Mouse (Mus musculus): Measurements from ENCODE around the gene Gm20521. TPM values are rescaled to one million over a fixed set of nuclear protein-coding genes. Genes with fewer than 3 reads are reported as not detected.
"Not testable (repeated sequence)": the region's sequence is repeated elsewhere in the genome, so short reads cannot be mapped to it uniquely, and the experiment has no call there.

Gm20521 gene
- polyA plus RNA-seq, 3 experiments from 2014 or later: 1.6 TPM; not detected in 2

DNA sequence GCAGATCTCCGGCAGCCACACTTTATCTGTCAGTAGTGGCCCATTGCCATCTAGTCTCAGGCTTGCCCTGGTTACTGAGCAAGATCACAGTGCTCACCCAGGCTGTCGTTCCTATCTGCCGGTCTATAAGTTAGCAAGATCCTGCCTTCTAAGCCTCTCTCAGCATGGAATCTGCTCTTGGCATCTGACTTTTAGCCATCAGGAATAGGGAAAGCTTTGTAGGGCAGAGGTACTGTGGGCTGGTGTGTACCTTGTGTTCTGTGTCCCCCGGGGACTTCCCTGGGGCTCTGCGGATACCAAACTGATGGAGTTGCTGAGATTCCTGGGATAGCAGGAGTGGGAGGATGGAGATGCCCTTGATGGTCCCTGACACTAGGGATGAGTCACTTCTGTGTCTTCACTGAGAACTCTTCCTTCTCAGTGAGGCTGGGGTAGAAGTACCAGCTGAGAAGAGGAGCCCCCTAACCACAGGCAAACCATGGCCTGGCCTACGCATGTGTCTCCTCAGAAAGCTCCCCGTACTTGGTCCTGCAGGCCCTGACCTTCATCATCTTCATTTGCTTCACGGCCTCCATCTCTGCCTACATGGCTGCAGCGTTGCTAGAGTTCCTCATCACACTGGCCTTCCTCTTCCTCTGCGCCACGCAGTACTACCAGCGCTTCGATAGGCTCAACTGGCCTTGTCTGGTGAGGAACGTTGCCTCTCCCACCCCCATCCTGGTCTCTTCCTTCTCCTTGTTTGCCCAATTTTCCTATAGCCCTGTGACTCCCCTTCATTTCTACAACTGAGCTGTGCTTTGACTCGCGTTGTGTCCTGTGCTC, 54.3 kb downstream of the Gm20521 start:
- ATAC-seq: no peak

DNA sequence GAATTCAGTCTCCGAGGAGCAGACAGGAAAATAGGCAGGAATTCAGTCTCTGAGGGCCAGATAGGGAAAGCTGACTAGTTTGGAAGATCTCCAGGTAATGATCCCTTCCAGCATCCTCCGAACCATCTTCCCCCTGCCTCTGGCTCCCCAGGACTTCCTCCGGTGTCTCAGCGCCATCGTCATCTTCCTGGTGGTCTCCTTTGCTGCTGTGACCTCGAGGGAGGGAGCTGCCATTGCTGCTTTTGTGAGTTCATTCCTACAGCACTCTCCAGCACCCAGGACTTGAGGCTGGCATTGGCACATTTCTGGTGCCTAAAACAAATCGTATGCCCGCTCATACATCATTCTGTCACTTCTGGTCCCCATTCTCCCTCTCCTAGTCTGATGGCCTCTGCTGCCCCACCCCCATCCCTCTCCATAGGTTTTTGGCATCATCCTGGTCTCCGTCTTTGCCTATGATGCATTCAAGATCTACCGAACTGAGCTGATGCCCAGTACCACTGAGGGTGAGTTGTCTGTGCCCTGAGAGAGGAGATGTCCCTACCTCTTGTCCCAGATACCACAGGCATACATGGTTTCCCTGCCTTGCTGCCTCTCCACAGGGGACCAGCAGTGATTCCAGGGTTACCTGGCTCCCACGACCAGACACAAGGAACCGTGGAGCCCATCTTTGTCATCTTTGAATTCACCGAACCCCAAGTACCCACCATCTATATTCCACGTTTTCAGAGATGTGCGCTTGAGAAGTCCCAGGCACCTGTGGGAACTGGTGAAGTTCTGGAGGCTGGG, 55.4 kb downstream of the Gm20521 start:
- ATAC-seq: no peak

DNA sequence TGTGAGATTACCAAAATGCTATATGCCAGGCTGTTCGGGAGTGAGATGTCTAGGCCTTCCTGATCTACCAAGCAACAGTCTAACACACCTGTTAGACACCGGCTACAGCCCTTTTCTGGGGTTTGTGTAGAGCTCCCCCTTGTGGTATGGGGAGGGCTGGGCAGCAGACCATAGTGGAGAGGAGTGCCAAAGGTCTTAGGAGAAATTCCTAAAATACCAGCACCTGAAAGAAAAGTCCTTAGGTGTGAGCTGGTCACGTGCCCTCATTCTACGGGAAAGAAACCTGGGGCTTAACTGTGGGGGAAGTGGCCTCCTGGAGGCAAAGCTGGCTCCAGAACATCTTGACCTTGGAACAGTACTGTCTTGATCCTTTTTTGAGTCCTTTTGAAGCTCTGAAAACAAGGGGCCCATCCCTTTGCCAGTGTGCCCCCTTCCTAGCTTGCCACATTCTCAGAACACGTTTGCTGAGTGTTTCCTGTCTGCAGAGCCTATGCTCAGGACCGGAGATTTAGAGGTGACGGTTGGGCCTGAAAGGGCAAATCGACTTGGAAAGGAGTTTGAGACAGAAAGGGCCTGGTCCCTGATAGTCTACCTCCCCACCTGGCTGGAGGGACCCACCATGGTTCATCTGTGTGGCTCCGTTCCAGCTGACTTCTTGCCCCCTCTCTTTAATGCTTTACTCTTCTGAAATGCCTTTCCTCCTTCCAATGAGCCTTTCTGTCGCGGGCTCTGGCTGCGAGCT, 56.4 kb downstream of the Gm20521 start:
- no peak for ATAC-seq

DNA sequence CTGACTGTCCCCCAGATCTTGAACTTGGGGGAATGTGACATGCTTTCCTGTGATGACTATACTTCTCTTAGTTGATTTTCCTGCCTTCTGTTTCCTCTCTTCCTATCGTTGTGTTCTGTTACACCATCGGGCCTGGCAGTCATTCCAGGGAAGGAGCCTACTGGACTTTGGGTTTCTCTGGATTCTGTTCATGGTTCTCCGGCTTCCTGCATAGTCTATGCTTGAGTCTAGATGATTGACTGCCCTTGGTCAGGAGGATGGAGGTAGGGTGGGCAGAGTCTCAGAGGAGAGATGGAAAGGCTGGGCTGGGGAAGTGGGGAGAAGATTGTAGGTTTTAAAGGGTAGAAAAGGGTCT, 56.9 kb downstream of the Gm20521 start:
- no peak for ATAC-seq

DNA sequence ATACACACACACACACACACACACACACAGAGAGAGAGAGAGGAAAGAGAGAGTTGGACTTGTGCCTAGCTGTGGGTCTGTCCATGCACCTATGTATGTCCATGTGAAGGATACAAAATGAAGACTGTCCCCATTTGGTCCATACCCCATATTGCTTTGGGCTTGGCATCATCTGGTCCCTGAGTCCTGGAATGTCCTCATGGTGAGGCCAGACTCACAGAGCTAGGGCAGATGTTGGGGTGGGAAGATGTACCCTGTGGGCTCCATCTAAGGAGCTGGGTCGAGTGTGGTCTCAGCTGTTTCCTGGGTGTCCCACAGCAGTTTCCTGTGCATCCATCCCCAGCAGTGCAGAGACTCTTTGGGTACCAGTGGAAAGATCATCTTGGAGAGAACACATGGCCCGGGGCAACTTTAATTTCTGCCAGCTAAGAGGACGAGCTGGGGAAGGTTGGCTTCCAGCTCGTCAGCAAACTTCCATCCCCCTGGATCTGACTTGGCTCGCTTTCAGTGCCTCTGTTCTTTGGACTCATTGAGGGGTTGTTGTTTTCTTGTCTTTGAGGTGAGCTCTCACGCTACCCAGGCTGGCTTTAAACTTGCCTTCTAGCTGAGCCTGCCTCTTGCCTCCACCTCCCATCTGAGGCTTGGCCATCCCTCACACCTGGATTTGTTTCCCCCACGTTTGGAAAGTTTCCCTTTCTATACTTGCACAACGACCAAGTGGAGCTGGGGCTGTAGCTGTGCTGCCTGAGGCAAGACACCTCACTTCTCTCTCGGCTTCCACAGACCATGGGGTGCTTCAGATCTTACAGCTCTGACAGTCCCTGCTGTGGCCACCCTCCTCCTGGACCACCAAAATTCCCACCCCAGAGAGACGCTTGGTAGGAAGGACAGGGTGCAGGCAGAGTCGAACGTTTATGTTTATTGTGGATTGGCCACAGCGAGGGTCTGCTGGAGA, 58.1 kb downstream of the Gm20521 start:
- ATAC-seq: no peak

DNA sequence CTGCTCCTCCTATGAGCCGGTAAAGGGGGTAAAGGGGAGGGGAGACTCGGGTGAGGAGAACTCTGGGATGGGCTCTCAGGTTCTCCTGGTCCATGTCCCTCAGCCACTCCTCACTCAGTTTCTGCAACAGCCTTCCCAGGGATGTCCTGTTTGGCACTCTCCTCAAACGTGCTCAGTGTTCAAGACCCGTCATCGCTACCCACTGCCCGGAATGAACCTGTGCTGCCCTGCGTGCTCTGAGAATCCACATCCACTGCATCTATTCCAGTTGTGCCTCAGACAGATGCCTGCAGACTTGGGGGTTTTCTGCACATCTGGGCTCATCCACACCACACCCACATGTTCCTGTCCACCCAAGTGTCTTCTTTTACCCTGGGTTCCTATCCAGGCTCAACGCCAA, 59.2 kb downstream of the Gm20521 start:
- ATAC-seq: no peak

DNA sequence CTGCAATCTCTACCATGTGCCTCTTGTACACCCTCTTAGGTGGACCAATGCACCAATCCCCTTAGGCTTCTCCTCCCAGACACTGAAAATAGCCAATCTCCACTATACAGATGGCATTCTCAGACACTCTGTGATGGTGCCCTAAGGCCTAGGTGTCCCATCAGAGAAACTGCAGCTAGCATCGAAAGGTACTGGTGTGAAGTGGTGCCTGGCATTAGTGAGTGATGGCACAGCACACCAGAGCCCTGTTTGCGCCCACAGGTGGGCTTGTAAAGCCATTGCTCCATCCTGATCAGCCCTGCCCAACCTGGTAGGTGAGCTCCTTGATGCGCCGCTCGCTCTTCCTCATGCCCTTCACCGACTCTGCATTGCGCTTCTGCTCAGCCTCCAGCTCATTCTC, 60.7 kb downstream of the Gm20521 start:
- ATAC-seq: no peak

DNA sequence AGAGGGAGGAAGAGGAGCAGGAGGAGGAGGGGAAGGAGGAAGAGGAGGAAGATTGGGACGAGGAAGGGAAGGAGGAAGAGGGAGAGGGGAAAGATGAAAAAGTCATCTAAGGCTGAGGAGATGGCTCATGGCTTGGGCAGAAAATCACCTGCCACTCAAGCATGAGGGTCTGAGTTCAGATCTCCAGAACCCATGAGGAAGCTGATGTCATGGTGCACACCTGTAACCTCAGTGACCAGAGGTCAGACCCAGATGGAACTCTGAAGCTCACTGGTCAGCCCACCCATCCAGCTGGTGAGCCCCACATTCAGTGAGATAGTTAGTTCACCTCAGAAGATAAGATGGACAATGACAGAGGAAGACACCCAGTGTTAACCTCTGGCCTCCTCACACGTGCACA, 61.7 kb downstream of the Gm20521 start:
- no peak for ATAC-seq

DNA sequence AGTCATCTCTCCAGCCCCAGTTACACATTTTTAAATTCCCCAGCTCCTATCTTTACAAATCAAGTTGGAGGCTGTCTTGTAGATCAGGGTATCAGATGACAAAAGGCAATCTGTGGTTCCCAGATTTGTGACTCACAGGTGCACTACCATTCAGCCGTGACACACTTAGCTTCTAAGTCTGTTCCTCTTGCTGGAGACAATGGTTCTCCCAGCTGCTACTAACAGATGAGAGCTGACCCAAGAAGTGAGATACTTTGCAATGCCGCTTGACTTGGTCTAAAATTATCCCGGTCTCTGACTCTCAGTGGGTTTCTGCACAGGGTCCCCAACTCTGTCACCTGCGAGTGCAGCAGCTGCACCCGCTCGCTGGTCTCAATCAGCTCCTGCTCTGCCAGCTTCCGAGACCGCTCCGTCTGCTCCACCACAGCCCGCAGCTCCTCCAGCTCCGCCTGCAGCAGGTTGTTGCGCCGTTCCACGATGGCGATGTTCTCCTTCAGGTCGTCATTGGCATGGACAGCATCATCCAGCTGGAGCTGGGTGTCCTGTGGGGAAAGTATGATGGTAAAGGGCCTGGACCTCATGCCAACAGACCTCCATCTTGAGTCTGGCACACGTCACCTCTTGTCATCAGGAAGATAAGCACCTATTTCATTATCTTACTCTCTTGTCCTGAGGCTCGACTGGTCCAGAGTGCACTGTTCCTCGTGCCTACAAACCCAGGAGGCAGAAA, 62.9 kb downstream of the Gm20521 start:
- ATAC-seq: no peak

DNA sequence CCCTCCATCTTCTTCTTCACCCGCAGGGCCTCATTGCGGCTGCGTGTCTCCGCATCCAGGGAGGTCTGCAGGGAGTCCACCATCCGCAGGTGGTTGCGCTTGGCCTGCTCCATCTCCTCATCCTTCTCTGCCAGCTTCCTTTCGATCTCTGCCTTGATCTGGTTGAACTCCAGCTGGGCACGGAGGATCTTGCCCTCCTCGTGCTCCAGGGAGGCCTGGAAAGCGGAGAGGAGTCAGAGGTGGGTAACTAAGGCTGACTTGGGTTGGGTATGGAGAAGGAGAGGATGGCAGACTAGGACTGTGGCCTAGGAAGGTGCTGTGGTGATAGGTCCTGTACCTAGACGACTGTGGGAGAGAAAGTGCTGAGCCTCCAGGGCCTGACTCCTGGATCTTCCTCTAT, 63.8 kb downstream of the Gm20521 start:
- not testable (repeated sequence) for ATAC-seq

Other genes with a start within 250 kb of the Gm20521 start
- gene Gm17606, start 242.5 kb upstream of the Gm20521 start, polyA plus RNA-seq (2017; shearing (Covaris generic)): not detected
- gene Cdh24, start 242.1 kb upstream of the Gm20521 start, polyA plus RNA-seq (2017; shearing (Covaris generic)): under 1 TPM; 0.12 to 0.42 (median 0.15) TPM
- gene 1700123O20Rik, start 197.2 kb upstream of the Gm20521 start, polyA plus RNA-seq (2017; shearing (Covaris generic)): 10 to 100 TPM; 87.2 to 94.2 (median 92.9) TPM
- 100 to 1,000 TPM; 108 to 175 (median 154) TPM for gene Acin1, start 196.5 kb upstream of the Gm20521 start, polyA plus RNA-seq (2017; shearing (Covaris generic))
- gene Gm29776, start 184.6 kb upstream of the Gm20521 start, polyA plus RNA-seq (2017; shearing (Covaris generic)): under 1 TPM in 2 of 3 experiments, not detected in 1; 0.28 to 0.40 TPM
- not detected for gene Cebpe, start 171.3 kb upstream of the Gm20521 start, polyA plus RNA-seq (2017; shearing (Covaris generic))
- under 1 TPM in 2 of 3 experiments, not detected in 1; 0.20 to 0.29 TPM for gene Slc7a8, start 101.5 kb upstream of the Gm20521 start, polyA plus RNA-seq (2017; shearing (Covaris generic))
- gene Rnf212b, start 69.3 kb upstream of the Gm20521 start, polyA plus RNA-seq (2017; shearing (Covaris generic)): not detected
- gene Homez, start 12.5 kb upstream of the Gm20521 start, polyA plus RNA-seq (2017; shearing (Covaris generic)): 1 to 10 TPM; 2.1 to 8.4 (median 7.9) TPM
- 1 to 10 TPM in 2 of 3 experiments, not detected in 1; 2.4 to 4.1 TPM for gene Ppp1r3e, start 5.9 kb upstream of the Gm20521 start, polyA plus RNA-seq (2017; shearing (Covaris generic))
- gene Bcl2l2, start 64 bp upstream of the Gm20521 start, polyA plus RNA-seq (2017; shearing (Covaris generic)): 1 to 10 TPM; 1.3 to 2.1 (median 1.7) TPM
- 10 to 100 TPM; 18.6 to 36.8 (median 22.6) TPM for gene Pabpn1, start 9.1 kb downstream of the Gm20521 start, polyA plus RNA-seq (2017; shearing (Covaris generic))
- gene Slc22a17, start 29.7 kb downstream of the Gm20521 start, polyA plus RNA-seq (2017; shearing (Covaris generic)): 1 to 10 TPM in 2 of 3 experiments, under 1 TPM in 1; 0.25 to 1.6 (median 1.4) TPM
- not detected for gene Efs, start 42.7 kb downstream of the Gm20521 start, polyA plus RNA-seq (2017; shearing (Covaris generic))
- not detected for gene Il25, start 49.3 kb downstream of the Gm20521 start, polyA plus RNA-seq (2017; shearing (Covaris generic))
- not detected for gene Cmtm5, start 52.8 kb downstream of the Gm20521 start, polyA plus RNA-seq (2017; shearing (Covaris generic))
- gene Myh6, start 83.5 kb downstream of the Gm20521 start, polyA plus RNA-seq (2017; shearing (Covaris generic)): not detected
- gene Gm17428, start 93.5 kb downstream of the Gm20521 start, polyA plus RNA-seq (2017; shearing (Covaris generic)): not detected
- not detected for gene Myh7, start 111.2 kb downstream of the Gm20521 start, polyA plus RNA-seq (2017; shearing (Covaris generic))
- 100 to 1,000 TPM; 177 to 182 (median 181) TPM for gene Ngdn, start 132.0 kb downstream of the Gm20521 start, polyA plus RNA-seq (2017; shearing (Covaris generic))
- 1 to 10 TPM; 4.1 to 4.9 (median 4.2) TPM for gene Zfhx2, start 208.9 kb downstream of the Gm20521 start, polyA plus RNA-seq (2017; shearing (Covaris generic))
- 10 to 100 TPM in 1 of 3 experiments, 1 to 10 TPM in 2; 7.8 to 12.1 (median 9.3) TPM for gene Thtpa, start 211.3 kb downstream of the Gm20521 start, polyA plus RNA-seq (2017; shearing (Covaris generic))
- gene Ap1g2, start 223.2 kb downstream of the Gm20521 start, polyA plus RNA-seq (2017; shearing (Covaris generic)): 100 to 1,000 TPM; 103 to 111 (median 110) TPM
- gene Jph4, start 233.5 kb downstream of the Gm20521 start, polyA plus RNA-seq (2017; shearing (Covaris generic)): not detected

Data from inflammation-experienced regulatory T-cells, adult 6 months (primary cell).